Mouse (Mus musculus) C2C12 (cell line): ENCODE data around the gene Ints13. TPM values are rescaled to one million over a fixed set of nuclear protein-coding genes. Genes with fewer than 3 reads are reported as not detected.

Source experiments
- H3K27me3 ChIP-seq: one replicate; pipeline ENCODE4 v1.6.1; 2011; ENCODE audit not compliant: control insufficient read depth, insufficient read depth, insufficient read length
- H3K36me3 ChIP-seq: one replicate; pipeline ENCODE4 v1.6.1; 2011; ENCODE audit not compliant: control insufficient read depth, insufficient read depth
- H3K4me3 ChIP-seq: one replicate; pipeline ENCODE4 v1.5.1; 2011; ENCODE audit warnings: mild to moderate bottlenecking, control low read depth; ENCODE audit not compliant: poor library complexity, insufficient read depth, severe bottlenecking
- H3K79me2 ChIP-seq: one replicate; pipeline ENCODE4 v1.6.1; 2011; ENCODE audit not compliant: control insufficient read depth, insufficient read depth
- H3K79me3 ChIP-seq: one replicate; pipeline ENCODE4 v1.6.1; 2011; ENCODE audit warnings: low read depth, control low read depth
- H3ac ChIP-seq: one replicate; pipeline ENCODE3; 2011; ENCODE audit warnings: low read depth; ENCODE audit not compliant: control insufficient read depth, insufficient read length
- CEBPB ChIP-seq: IDR thresholded peaks from one replicate; pipeline ENCODE4 v1.6.1; 2011; ENCODE audit warnings: low read depth, mild to moderate bottlenecking, control low read depth, moderate library complexity
- CTCF ChIP-seq: IDR thresholded peaks from one replicate; pipeline ENCODE4 v1.5.1; 2011; ENCODE audit not compliant: control insufficient read depth, insufficient read depth, insufficient read length
- FOSL1 ChIP-seq: IDR thresholded peaks from one replicate; pipeline ENCODE4 v1.8.0; 2011; ENCODE audit warnings: mild to moderate bottlenecking, low read length; ENCODE audit not compliant: poor library complexity, insufficient read depth, severe bottlenecking
- MAX ChIP-seq: IDR thresholded peaks from one replicate; pipeline ENCODE4 v1.6.1; 2011; ENCODE audit warnings: mild to moderate bottlenecking, control low read depth
- MYOD1 ChIP-seq: IDR thresholded peaks from one replicate; pipeline ENCODE4 v1.6.1; 2011; ENCODE audit warnings: low read depth; ENCODE audit not compliant: control insufficient read depth, insufficient read length
- MYOG ChIP-seq: IDR thresholded peaks from one replicate; pipeline ENCODE4 v1.6.1; 2011; ENCODE audit not compliant: control insufficient read depth, insufficient read length; ENCODE audit errors: extremely low read depth
- USF1 ChIP-seq: IDR thresholded peaks from one replicate; pipeline ENCODE4 v1.6.1; 2011; ENCODE audit warnings: low read depth, mild to moderate bottlenecking, control low read depth, moderate library complexity
- polyA plus RNA-seq: library from polyadenylated mRNA; unstranded; fragments of >200 nt; fragmentation: generic; extraction: Trizol; gene quantifications from one replicate; pipeline ENCODE4 v1.2.1, GENCODE M21; 2012; ENCODE audit warnings: missing spikeins

Gene Ints13
- polyA plus RNA-seq, 1 experiment = 28.0 TPM

GRCm38 (mm10) chr6:146538071-146538470, 39.6 kb downstream of the Ints13 start:
- TF ChIP-seq CEBPB = no peak
- no peak for TF ChIP-seq MYOG
- Histone ChIP-seq H3K36me3 (no peaks in the 10 kb centered on the region), H3ac (no peak overlapping the region), H3K4me3 (no peak overlapping the region), H3K79me3 (no peaks in the 10 kb centered on the region), H3K79me2 (no peaks in the 10 kb centered on the region), H3K27me3 (no peaks in the 10 kb centered on the region)

- no peak for TF ChIP-seq MYOG
- no peak for TF ChIP-seq CTCF
- TF ChIP-seq USF1 = no peak
- no peak for TF ChIP-seq FOSL1
- no peak for TF ChIP-seq MAX
- TF ChIP-seq CEBPB = no peak
- TF ChIP-seq MYOD1 = no peak
- Histone ChIP-seq H3K27me3 (no peaks in the 10 kb centered on the region), H3K4me3 (no peak overlapping the region), H3K79me2 (no peaks in the 10 kb centered on the region), H3ac (no peak overlapping the region), H3K79me3 (no peaks in the 10 kb centered on the region), H3K36me3 (no peaks in the 10 kb centered on the region)
Observed at GRCm38 (mm10) chr6:146537111-146537510, 40.5 kb downstream of the Ints13 start.

GRCm38 (mm10) chr6:146535501-146535900, 42.1 kb downstream of the Ints13 start:
- H3K36me3 ChIP-seq = no peaks in the 10 kb centered on the region
- no peaks in the 10 kb centered on the region for H3K79me3 ChIP-seq
- H3K27me3 ChIP-seq = no peaks in the 10 kb centered on the region
- TF ChIP-seq FOSL1 (no peak), CTCF (no peak), USF1 (no peak), MYOG (no peak), MAX (no peak), CEBPB (no peak), MYOD1 (no peak)
- no peaks in the 10 kb centered on the region for H3K79me2 ChIP-seq
- H3K4me3 ChIP-seq = no peak overlapping the region
- H3ac ChIP-seq = no peak overlapping the region

- Histone ChIP-seq H3ac (no peak overlapping the region), H3K36me3 (no peaks in the 10 kb centered on the region), H3K79me3 (no peaks in the 10 kb centered on the region), H3K27me3 (no peaks in the 10 kb centered on the region), H3K4me3 (no peak overlapping the region), H3K79me2 (no peaks in the 10 kb centered on the region)
- no peak for TF ChIP-seq MYOG
- TF ChIP-seq MYOD1 = no peak
Observed at GRCm38 (mm10) chr6:146533146-146533545, 44.5 kb downstream of the Ints13 start.

GRCm38 (mm10) chr6:146530769-146531168, 46.9 kb downstream of the Ints13 start:
- Histone ChIP-seq H3K79me2 (no peaks in the 10 kb centered on the region), H3ac (no peak overlapping the region), H3K36me3 (no peaks in the 10 kb centered on the region), H3K27me3 (no peaks in the 10 kb centered on the region), H3K79me3 (no peaks in the 10 kb centered on the region), H3K4me3 (no peak overlapping the region)
- TF ChIP-seq CEBPB (no peak), MYOD1 (peak; percentile 89), MYOG (no peak), FOSL1 (peak; percentile 11), MAX (peak; percentile 49)

DNA sequence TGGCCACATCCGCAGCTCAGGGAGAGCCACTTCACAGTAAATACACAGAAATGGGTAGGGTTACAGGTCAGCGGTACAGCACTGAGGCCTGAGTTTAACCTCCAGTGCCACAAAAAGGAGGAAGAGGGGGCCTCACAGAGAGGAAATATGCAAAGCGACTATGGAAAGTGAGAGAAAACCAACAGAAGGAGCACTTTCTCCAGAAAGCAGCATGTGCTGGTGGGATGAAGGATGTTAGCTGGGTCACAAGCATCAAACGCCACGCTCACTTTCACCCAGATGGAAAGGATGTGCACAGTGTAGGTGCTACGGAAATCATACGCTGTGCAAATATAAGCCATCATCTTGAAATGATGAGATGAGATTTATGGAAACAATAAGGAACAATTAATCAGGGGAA, 47.3 kb downstream of the Ints13 start:
- H3K79me2 ChIP-seq = no peaks in the 10 kb centered on the region
- no peaks in the 10 kb centered on the region for H3K27me3 ChIP-seq
- H3K36me3 ChIP-seq = no peaks in the 10 kb centered on the region
- no peaks in the 10 kb centered on the region for H3K79me3 ChIP-seq
- no peak overlapping the region for H3K4me3 ChIP-seq
- TF ChIP-seq USF1 (no peak), CTCF (no peak), MAX (no peak), MYOG (no peak)
- no peak overlapping the region for H3ac ChIP-seq

- Histone ChIP-seq H3K79me2 (no peaks in the 10 kb centered on the region), H3K36me3 (no peaks in the 10 kb centered on the region), H3ac (no peak overlapping the region), H3K4me3 (no peak overlapping the region), H3K27me3 (no peaks in the 10 kb centered on the region), H3K79me3 (no peaks in the 10 kb centered on the region)
- TF ChIP-seq FOSL1 (no peak), MYOD1 (no peak), CEBPB (no peak), CTCF (no peak), USF1 (no peak), MAX (no peak), MYOG (no peak)
Observed at GRCm38 (mm10) chr6:146527537-146527936, 50.1 kb downstream of the Ints13 start.
